Mouse (Mus musculus) cortical plate, adult 2 months (tissue): ENCODE measurements around the gene Gpr62.

Source experiments
- CTCF ChIP-seq: fragments of 200-500 bp; IDR thresholded peaks from 2 replicates; pipeline ENCODE4 v1.5.1; 2011; ENCODE audit warnings: mild to moderate bottlenecking, control low read depth, low read length; ENCODE audit not compliant: insufficient read depth; ENCODE audit errors: extremely low read depth
- POLR2A ChIP-seq: fragments of 200-500 bp; IDR thresholded peaks from 2 replicates; pipeline ENCODE4 v1.6.1; 2011; ENCODE audit warnings: mild to moderate bottlenecking, low read length, control low read depth; ENCODE audit not compliant: insufficient read depth; ENCODE audit errors: extremely low read depth

GRCm38 (mm10) chr9:106420608-106421007 lies 45.1 kb downstream of the Gpr62 start:
- TF ChIP-seq CTCF (no peak), POLR2A (no peak)
